Mouse (Mus musculus) heart, postnatal 14 days (tissue): ENCODE results near the gene Grin2b. TPM values are rescaled to one million over a fixed set of nuclear protein-coding genes. Genes with fewer than 3 reads are reported as not detected.

ENCODE experiments used
- DNase-seq, 2 experiments: peaks; one replicate each; pipeline ENCODE4 v3.0.0; 2021 to 2022
- intact Hi-C: fragments of 180-260 bp; cut with DNase I; formaldehyde crosslinking; loops from one replicate; pipeline ENCODE4 v1.15.1; 2025
- total RNA-seq, 2 experiments: library from RNA; stranded (reverse); gene quantifications; 2 replicates each; pipeline ENCODE4 v1.2.3; 2021

The Grin2b gene
- total RNA-seq, 2 experiments from 2014 or later = 0.02 TPM; not detected in 1

DNA sequence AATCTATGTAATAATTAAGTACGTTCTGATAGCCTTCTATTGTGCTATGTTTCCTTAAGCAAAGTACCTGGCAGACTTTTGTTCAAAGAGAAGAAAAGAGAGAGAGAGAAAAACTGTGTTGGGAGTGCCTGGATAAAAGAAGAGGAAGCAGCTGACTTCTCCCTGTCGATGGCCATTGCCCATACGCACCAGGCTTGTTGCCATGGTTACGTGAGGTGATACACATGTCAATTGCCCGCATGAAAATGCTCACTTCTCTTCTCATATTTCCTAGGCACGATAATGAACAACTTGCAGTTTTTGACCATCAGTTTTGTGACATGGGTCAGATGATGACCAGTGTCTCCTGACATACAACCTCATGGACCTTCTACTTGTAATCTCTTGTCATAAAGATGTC, 262.2 kb downstream of the Grin2b start:
- intact Hi-C loops = no loop called here
- DNase-seq = no peak

DNA sequence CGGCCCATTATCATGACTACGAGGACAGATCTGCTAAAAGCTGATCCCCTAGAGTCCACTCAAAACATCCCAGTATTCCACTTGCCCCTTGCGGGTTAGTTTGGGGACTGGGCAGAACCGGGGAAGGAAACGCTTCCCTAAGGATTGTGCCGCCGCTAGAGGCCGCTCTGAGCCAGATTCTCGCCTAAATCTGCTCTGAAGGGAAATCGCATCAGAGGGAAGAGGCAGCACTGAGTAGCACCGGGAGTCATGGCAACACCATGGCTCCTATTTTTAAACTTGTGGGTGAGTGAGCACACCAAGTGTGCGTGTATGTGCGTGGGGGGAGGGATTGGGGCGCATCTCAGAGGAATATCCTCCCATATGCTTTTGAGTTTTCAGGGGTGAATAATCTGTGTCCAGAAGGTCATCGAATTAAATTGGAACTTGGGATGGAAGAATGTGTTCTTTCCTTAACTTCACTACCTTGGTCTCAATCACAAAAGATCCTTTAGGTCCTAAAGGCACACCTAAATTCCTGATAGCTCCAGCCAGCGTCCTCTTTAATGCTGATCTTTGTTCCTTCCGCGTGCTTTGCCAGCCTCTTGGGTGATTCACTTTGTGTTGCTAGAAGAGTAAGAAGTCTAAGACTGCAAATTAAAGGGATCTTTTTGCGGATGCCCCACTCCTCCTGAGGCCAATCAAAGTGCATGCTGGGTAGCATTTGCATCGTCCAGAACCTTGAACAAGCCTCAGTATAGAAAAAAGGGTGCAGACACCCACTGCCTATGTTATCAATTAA, 265.6 kb downstream of the Grin2b start:
- intact Hi-C loops = loop anchor here (1.0 to 10.0 kb wide), 4 partner anchors 225 to 837 kb away; no protein-coding TSS in a partner anchor

DNA sequence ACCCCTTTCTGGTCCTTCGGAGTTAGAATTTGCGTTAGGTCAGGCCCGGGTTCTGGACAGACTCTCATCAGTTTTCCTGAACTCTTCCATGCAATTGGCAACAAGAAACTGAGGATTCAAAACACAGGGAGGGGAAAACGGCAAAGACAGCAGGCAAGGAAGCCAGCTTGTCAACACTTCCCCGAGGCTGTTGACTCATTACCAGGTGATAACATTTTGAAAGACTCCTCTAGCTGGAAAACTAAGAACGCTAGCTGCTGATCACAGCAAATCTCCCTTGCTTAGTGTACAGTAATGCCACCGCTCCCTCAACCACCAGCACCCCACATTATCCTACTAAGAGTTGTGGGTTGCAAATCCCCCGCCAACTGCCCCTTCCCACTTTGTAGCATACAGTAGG, 266.2 kb downstream of the Grin2b start:
- intact Hi-C loops = loop anchor here (1.0 to 10.0 kb wide), 4 partner anchors 225 to 838 kb away; no protein-coding TSS in a partner anchor
- no peak for DNase-seq

More for the DNA sequence above, 265.6 kb downstream of the Grin2b start:
- peak; percentile 74 to 87 for DNase-seq

DNA sequence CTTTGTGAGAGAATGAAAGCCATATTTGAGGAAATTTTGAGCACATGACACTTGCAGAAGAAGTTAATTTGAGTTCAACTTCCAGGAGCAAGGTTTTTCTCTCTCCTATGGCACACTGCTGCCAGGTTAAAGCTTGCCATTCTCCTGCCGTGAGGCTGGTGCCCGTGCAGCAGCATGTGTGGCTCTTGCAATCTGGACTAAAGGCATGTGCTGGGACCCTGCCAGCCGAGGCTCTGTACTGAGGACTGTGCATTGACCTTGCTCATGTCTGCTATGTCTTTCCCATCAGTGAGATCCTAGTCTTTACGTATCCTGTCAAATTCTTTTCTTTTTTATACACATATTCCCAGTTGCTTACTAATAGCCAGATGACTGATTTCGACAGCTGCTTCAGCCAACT, 268.9 kb downstream of the Grin2b start:
- intact Hi-C loops = loop anchor here (10.0 kb wide), 1 partner anchor 840 kb away; no protein-coding TSS in a partner anchor
- DNase-seq = no peak

DNA sequence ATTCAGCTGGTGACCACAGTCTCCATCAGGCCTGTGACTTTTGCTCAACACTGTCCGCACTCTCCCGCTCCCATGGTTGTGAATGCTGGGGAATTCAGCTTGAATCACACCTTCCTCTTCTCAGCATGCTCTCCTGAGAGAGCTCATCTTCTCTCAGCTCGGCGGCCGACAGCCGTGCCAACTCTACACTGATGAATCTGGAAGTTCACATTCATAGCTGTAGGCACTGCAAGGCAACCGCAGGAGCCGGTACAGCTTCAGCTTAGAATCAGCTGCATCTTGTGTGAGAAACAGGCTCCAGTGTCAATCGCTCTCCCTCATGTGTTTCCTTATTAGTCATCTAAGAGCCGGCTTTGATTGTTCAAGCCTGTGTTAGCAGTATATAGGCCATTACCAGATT, 272.9 kb downstream of the Grin2b start:
- no peak for DNase-seq
- intact Hi-C loops = loop anchor here (10.0 kb wide), 1 partner anchor 844 kb away; no protein-coding TSS in a partner anchor

DNA sequence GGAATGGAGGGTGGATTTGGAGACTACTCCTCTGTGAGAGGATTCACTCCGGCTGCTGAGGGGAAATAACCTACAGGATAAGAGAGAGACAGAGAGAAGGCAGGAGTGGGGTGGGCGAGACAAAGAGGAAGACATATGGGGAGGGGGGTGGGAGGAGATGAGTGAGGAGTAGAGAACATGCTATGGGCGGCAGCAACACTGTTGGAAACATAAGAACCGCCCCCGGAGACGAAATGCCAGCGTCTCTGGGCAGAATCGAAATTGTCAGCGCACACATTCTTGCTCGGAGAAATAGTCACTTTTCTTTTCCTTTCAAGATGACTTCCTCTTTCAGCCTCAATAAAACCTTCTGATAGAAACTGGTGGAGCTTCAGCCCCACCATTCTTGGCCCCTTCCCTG, 274.1 kb downstream of the Grin2b start:
- intact Hi-C loops = no loop called here
- DNase-seq = no peak

DNA sequence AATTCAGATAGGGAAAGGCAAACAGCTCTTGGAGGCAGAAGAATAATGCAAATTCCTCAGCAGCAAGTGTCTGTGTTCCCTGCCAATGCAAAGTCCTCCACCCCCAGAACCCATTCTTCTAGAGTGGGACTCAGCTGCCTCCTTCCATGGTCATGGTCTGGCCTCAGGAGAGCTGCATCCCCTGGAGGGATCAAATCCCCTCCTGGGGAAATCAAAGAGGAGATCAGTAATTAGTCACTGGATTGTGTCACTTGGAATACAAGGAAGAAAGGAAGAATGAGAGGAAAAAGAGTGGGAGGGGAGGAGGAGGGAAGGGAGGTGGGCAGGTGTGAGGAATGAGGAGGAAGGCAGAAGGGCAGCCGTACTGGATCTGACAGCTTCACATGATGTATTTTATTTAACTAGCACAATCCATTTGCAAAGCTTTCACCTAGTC, 278.5 kb downstream of the Grin2b start:
- intact Hi-C loops = no loop called here
- no peak for DNase-seq

DNA sequence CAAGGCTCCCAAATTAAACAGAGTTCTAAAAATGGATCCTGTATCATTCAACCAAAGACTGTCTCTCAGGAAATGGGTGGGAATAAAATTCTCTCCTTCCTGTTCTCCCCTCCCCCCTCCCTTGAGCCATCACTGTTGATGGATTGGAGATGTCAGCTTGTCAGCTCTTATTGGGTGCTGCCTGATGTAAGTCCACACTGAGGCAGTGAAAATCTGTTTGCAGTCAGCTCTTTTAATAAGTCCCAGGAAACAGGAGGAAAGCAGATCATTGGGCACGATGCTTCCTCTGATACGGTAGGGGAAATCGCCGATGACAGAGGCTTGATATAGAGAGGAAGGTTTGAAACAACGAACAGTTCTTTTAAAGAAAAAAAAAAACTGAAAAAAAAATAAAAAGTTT, 290.7 kb downstream of the Grin2b start:
- no peak for DNase-seq
- intact Hi-C loops = no loop called here

DNA sequence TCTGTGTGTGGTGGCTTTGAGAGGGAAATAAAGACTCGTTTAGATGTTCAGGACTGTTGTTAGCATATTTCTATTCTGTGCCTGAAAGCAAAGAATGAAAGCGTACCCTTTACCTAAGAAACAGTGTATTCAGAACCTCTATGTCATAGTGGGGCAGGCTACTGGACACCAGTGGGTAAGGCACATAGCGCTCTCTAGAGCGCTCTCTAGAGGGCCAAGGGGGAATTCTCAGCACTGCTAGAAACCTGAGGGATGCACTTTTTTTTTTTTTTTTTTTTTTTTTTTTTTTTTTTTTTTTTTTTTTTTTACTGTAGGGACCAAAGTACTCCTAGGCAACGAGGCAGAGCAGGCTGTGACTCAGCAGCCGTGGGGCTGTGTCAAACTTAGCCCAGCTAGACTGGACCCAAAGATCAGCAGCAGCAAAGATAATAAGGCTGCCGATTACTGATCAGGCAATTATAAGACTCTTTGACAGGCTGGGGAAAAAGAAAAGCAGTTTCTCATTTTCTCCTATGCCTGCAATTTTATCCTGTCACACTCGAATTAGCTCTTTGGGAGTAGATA, 297.1 kb downstream of the Grin2b start:
- intact Hi-C loops = no loop called here
- no peak for DNase-seq

DNA sequence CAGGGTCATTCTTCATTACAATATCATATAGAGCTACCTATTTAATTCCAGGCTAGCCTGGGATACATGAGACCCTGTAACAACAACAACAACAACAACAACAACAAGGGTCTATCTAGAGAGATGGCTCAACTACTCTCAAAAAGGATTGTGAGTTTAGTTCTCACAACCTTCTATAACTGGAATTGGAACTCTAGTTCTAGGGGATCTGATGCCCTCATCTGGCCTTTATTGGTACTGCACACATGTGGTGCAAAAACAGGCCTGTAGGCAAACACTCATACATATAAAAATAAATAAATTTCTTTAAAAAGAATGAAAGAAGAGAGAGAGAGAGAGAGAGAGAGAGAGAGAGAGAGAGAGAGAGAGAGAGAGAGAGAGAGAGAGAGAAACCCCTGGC, 298.7 kb downstream of the Grin2b start:
- intact Hi-C loops = no loop called here
- DNase-seq = no peak

DNA sequence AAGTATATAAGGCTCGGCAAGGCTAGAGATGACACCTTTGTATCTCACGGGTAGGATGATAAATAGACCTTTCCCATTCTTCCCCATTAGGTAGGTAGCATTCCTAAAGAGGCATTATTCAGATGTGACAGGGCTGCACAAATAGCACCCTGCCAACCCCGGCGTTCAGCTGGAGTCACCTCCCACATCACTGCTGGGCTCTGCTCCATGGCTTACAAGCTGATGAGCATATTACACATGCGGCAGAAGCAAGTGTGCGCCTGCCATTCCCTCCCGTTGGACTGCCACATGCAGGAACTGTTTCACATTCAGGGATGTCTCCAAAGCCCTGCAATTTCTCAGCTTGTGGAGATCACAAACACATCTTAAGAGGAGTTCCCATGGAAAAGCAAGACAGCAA, 307.5 kb downstream of the Grin2b start:
- DNase-seq = no peak
- intact Hi-C loops = no loop called here

DNA sequence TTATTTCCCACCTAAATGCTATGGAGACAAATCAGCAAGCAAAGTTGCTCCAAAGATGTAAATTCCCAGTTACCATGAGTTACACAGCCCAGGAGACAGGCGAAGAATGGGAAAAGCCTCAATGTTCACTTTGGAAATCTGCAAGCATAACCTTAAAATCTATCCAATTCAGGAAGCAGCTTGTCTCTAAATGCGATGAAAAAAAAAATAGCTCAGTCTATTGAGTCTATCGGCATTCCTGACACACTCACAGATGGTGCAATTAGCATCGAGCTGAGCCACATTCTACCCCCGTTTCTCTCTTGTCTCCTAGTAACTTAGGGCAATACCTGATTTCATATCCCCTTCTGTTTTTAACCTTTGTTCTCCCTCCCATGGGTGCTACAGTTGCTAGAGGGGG, 309.3 kb downstream of the Grin2b start:
- intact Hi-C loops = no loop called here
- DNase-seq = no peak

DNA sequence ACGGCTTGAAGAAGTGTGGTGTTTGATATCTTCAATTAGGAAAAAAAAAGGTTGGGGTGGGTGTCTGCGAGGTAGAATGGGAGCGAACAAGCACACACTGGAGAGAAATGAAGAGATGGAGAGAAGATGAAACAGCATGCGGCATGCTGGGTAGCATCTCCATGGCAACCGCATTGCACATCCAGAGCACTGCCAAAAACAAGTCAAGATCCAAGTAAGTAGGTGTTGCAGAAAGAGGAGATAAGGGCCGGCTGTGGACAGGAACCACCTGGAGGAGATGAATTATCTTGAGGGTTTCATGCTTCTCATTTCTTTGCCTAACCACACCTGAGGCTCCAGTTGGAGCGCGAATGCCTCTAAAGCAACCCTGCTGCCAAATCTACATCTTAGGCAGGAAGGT, 313.8 kb downstream of the Grin2b start:
- intact Hi-C loops = no loop called here
- no peak for DNase-seq

DNA sequence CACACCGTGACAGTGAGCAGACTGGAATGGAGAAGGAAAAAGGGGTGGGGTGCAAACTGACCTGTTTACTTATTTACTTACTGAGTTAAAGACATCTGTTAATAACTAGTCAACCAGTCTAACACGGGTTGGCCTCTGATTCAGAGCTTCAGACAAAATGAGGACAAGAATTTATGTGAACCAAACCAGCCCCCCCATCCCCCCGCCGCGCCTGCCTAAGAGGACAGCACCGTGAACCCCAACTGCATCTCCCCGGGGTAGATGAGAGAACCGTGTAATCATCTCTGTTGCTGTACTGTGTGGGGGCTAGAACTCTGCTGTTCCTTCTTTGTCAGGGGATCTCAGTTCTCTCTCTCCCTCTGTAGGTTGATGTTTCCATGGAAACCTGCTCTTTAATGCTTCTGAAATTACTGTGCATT, 319.1 kb downstream of the Grin2b start:
- intact Hi-C loops = no loop called here
- no peak for DNase-seq

DNA sequence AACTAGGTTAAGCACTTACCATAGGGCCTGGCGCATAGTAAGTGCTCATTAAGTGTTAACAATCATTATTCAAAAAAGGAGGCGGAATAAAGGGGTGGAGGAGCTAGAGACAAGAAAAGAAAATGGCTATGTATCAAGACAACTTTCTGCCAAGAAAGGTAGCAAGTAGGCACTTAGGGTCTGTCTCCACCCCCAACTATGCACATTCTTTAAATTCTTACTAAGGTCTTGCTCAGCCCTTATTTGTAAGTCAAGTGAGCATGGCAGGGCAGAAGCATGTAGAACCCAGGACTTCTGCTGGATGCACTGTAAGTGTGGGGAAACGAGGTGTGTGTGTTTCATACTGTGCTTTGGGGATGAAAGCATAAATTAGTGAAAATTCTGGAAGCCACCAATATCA, 329.6 kb downstream of the Grin2b start:
- intact Hi-C loops = no loop called here
- DNase-seq = no peak

DNA sequence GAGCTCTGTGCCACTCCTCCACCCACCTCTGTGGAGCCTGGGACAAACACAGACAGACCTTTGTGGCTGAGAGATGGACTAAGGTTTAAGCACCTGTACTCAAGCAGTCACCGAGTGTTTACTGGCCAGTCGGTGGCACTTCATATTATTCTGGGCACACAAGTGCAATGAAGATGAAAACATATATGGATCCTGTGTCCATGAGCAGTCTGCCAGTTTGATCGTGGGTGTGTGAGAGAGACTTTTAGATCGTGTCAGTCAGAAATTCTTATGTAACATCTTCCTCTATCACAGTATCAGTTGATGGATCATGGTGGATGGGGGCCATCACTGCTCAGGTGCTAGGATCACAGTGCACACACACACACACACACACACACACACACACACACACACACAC, 337.0 kb downstream of the Grin2b start:
- intact Hi-C loops = no loop called here
- no peak for DNase-seq

DNA sequence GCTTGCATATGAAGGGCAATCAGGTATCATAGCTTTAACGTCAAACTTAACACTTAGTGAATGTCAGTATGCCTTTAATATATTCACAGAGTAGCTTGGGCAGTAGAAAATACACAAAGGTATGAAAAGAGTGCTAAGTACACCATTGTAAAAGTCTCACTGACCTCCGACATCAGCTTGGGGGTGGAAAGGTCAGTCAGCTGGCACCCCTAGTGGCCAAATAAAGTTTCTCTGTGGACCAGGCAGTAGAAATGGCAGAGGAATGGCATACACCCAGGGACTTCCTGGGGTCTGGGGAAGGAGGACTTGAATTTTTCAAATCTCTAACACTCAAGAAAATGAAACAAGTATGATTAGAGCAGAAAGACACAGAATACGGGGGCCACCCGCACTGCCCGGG, 339.8 kb downstream of the Grin2b start:
- intact Hi-C loops = no loop called here
- no peak for DNase-seq

DNA sequence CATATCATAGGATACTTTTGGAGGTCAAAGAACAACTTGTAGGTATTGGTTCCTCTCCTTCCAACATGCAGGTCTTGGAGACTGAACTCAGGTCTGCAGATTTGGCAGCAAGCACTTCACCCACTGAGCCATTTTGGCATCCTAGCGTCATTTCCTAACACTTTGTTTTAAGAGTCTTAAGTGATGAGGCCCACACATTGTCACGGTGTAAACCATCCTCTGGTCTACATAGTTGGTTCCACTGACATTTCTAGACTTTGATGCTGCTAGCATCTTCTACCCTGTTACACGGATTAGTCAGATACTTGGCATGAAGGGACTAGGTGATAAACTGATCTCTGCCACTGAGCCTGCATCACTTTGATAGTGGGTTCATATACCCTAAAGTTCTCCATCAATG, 341.3 kb downstream of the Grin2b start:
- intact Hi-C loops = no loop called here
- no peak for DNase-seq

DNA sequence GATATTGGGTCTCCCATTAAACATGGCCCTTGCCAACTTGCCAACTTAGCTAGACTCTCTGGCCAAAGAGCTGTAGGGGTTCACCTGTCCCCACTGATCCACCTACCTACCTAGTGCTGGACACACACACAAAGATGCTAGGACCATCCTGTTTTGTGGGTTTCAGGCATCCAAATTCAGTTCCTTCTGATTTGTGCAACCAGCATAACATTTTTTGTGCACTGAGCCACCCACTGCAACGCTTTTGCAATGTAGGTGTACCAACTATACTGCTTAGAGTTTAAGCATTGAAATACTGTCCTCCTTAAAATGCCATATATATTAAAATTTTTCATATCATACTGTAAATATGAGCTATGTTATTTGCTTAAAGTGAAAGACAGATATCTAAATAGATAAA, 342.3 kb downstream of the Grin2b start:
- intact Hi-C loops = no loop called here
- no peak for DNase-seq

DNA sequence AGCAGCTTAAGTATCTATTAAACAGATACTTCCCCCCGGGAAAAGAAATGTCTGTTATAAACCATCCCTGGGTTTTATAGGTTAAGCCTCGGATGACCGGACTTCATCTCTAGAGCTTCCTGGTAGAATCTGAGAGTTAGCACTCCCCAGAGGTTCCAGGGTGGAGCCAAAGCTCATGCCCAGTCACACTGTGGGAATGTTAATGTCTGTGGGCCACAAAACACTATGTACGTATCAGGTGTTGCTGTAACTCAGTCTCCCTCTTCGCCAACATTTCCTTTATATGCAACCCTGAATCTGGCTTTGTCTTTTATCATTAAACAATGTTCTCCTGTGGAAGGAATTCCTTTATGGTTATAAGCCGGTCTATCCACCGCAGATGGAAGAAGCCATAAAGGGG, 343.9 kb downstream of the Grin2b start:
- no peak for DNase-seq
- intact Hi-C loops = loop anchor here (5.0 kb wide), 1 partner anchor 582 kb away; no protein-coding TSS in a partner anchor

DNA sequence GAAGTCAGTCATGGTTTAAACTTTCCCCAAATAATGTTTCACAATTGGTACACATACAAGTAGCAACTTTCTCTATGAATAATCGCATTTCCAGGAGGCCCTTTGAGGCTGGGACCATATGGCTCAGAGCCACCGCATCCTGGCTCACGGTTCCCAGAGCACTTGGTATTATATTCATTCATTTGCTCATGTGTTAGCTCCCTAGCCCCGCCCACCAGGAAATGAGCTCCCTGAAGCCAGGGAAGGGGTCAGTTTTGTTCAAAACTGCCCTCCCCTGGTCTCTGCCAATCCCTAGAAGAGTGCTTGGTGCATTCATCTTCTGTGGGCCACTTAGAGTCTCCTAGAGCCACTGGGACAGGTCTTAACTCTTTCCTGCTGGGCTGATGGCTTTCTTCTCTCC, 344.3 kb downstream of the Grin2b start:
- intact Hi-C loops = loop anchor here (1.0 to 5.0 kb wide), 2 partner anchors 385 to 582 kb away; no protein-coding TSS in a partner anchor
- no peak for DNase-seq

DNA sequence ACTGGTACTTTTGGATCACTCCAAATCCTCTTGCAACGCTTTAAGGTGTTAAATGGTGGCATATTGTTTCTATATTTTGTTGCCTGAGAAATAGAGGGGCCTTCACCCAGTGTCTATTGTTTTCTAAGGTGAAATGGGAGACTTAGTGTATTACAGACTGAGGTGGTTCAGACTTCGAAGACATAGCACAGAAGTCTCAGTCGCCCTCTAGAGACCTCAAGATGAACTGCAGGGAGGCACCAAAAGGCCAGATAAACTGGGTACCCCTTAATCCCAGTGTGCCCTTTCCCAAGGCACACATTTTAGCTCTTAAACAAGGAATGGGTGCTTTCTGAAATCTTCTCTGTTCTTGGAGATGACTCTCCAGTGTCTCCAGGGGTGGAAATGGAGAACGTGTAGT, 345.4 kb downstream of the Grin2b start:
- peak; percentile 24 to 72 for DNase-seq

More for the DNA sequence above, 345.4 kb downstream of the Grin2b start:
- intact Hi-C loops = loop anchor here (1.0 to 5.0 kb wide), 2 partner anchors 384 to 581 kb away; no protein-coding TSS in a partner anchor
